Mouse (Mus musculus): ENCODE results near the gene Pld5. TPM values are rescaled to one million over a fixed set of nuclear protein-coding genes. Genes with fewer than 3 reads are reported as not detected.

Gene Pld5
- polyA plus RNA-seq, 1 experiment from 2014 or later: 0.06 TPM

GRCm38 (mm10) chr1:175967004-175967745, 307.9 kb downstream of the Pld5 start:
- Histone ChIP-seq H3K36me3 (ENCODE audit: control insufficient read depth, insufficient read depth) (no peaks in the 10 kb centered on the region), H3K27ac (ENCODE audit: low read length) (no peak overlapping the region), H3K9ac (ENCODE audit: low read depth, low read length) (no peak overlapping the region), H3K4me3 (ENCODE audit: low read depth, low read length) (no peak overlapping the region), H3K9me3 (replicated peaks; ENCODE audit: control insufficient read depth, low read length) (no peaks in the 10 kb centered on the region), H3K4me1 (ENCODE audit: control insufficient read depth, low read depth, low read length) (no peaks in the 10 kb centered on the region), H3K4me2 (ENCODE audit: low read depth, low read length) (no peak overlapping the region), H3K27me3 (ENCODE audit: control insufficient read depth, insufficient read depth, low read depth, low read length) (no peaks in the 10 kb centered on the region)
- WGBS (ENCODE audit: insufficient replicate concordance): 50% methylated on average over 5 of the region's 5 CpGs
- ATAC-seq (ENCODE audit: low read depth): no peak

GRCm38 (mm10) chr1:175961786-175962185, 313.3 kb downstream of the Pld5 start:
- Histone ChIP-seq H3K4me1 (ENCODE audit: control insufficient read depth, low read depth, low read length) (no peaks in the 10 kb centered on the region), H3K9me3 (replicated peaks; ENCODE audit: control insufficient read depth, low read length) (no peaks in the 10 kb centered on the region), H3K4me3 (ENCODE audit: low read depth, low read length) (no peak overlapping the region), H3K9ac (ENCODE audit: low read depth, low read length) (no peak overlapping the region), H3K4me2 (ENCODE audit: low read depth, low read length) (no peak overlapping the region), H3K27me3 (ENCODE audit: control insufficient read depth, insufficient read depth, low read depth, low read length) (no peaks in the 10 kb centered on the region), H3K27ac (ENCODE audit: low read length) (no peak overlapping the region), H3K36me3 (ENCODE audit: control insufficient read depth, insufficient read depth) (no peaks in the 10 kb centered on the region)
- ATAC-seq (ENCODE audit: low read depth): no peak
- WGBS (ENCODE audit: insufficient replicate concordance): 61% methylated on average over 2 of the region's 2 CpGs

GRCm38 (mm10) chr1:175950851-175951250, 324.3 kb downstream of the Pld5 start:
- H3K4me3 ChIP-seq (ENCODE audit: low read depth, low read length): no peak overlapping the region
- ATAC-seq (ENCODE audit: low read depth): no peak
- no peak overlapping the region for H3K4me2 ChIP-seq (ENCODE audit: low read depth, low read length)
- no peak overlapping the region for H3K9ac ChIP-seq (ENCODE audit: low read depth, low read length)
- no peaks in the 10 kb centered on the region for H3K9me3 ChIP-seq (replicated peaks; ENCODE audit: control insufficient read depth, low read length)
- no peaks in the 10 kb centered on the region for H3K36me3 ChIP-seq (ENCODE audit: control insufficient read depth, insufficient read depth)
- H3K27me3 ChIP-seq (ENCODE audit: control insufficient read depth, insufficient read depth, low read depth, low read length): no peaks in the 10 kb centered on the region
- 82% methylated on average over 2 of the region's 2 CpGs for WGBS (ENCODE audit: insufficient replicate concordance)
- no peak overlapping the region for H3K27ac ChIP-seq (ENCODE audit: low read length)
- no peaks in the 10 kb centered on the region for H3K4me1 ChIP-seq (ENCODE audit: control insufficient read depth, low read depth, low read length)

GRCm38 (mm10) chr1:175950421-175950820, 324.7 kb downstream of the Pld5 start:
- Histone ChIP-seq H3K4me2 (ENCODE audit: low read depth, low read length) (no peak overlapping the region), H3K4me3 (ENCODE audit: low read depth, low read length) (no peak overlapping the region), H3K27me3 (ENCODE audit: control insufficient read depth, insufficient read depth, low read depth, low read length) (no peaks in the 10 kb centered on the region), H3K9me3 (replicated peaks; ENCODE audit: control insufficient read depth, low read length) (no peaks in the 10 kb centered on the region), H3K9ac (ENCODE audit: low read depth, low read length) (no peak overlapping the region), H3K4me1 (ENCODE audit: control insufficient read depth, low read depth, low read length) (no peaks in the 10 kb centered on the region), H3K27ac (ENCODE audit: low read length) (no peak overlapping the region), H3K36me3 (ENCODE audit: control insufficient read depth, insufficient read depth) (no peaks in the 10 kb centered on the region)
- WGBS (ENCODE audit: insufficient replicate concordance): 67% methylated on average over 3 of the region's 3 CpGs
- ATAC-seq (ENCODE audit: low read depth): no peak

GRCm38 (mm10) chr1:175946718-175947315, 328.3 kb downstream of the Pld5 start:
- Histone ChIP-seq H3K9ac (ENCODE audit: low read depth, low read length) (no peak overlapping the region), H3K27me3 (ENCODE audit: control insufficient read depth, insufficient read depth, low read depth, low read length) (no peaks in the 10 kb centered on the region), H3K36me3 (ENCODE audit: control insufficient read depth, insufficient read depth) (no peaks in the 10 kb centered on the region), H3K27ac (ENCODE audit: low read length) (no peak overlapping the region), H3K9me3 (replicated peaks; ENCODE audit: control insufficient read depth, low read length) (no peaks in the 10 kb centered on the region), H3K4me3 (ENCODE audit: low read depth, low read length) (no peak overlapping the region), H3K4me2 (ENCODE audit: low read depth, low read length) (no peak overlapping the region), H3K4me1 (ENCODE audit: control insufficient read depth, low read depth, low read length) (no peaks in the 10 kb centered on the region)
- 49% methylated on average over 4 of the region's 4 CpGs for WGBS (ENCODE audit: insufficient replicate concordance)
- no peak for ATAC-seq (ENCODE audit: low read depth)

GRCm38 (mm10) chr1:175943168-175943567, 331.9 kb downstream of the Pld5 start:
- Histone ChIP-seq H3K4me2 (ENCODE audit: low read depth, low read length) (no peak overlapping the region), H3K4me3 (ENCODE audit: low read depth, low read length) (no peak overlapping the region), H3K4me1 (ENCODE audit: control insufficient read depth, low read depth, low read length) (no peaks in the 10 kb centered on the region), H3K27ac (ENCODE audit: low read length) (no peak overlapping the region), H3K9ac (ENCODE audit: low read depth, low read length) (no peak overlapping the region), H3K27me3 (ENCODE audit: control insufficient read depth, insufficient read depth, low read depth, low read length) (no peaks in the 10 kb centered on the region), H3K9me3 (replicated peaks; ENCODE audit: control insufficient read depth, low read length) (no peaks in the 10 kb centered on the region), H3K36me3 (ENCODE audit: control insufficient read depth, insufficient read depth) (no peaks in the 10 kb centered on the region)
- no peak for ATAC-seq (ENCODE audit: low read depth)
- WGBS (ENCODE audit: insufficient replicate concordance): 74% methylated on average over 7 of the region's 7 CpGs

GRCm38 (mm10) chr1:175938731-175939130, 336.4 kb downstream of the Pld5 start:
- H3K9ac ChIP-seq (ENCODE audit: low read depth, low read length): no peak overlapping the region
- H3K4me3 ChIP-seq (ENCODE audit: low read depth, low read length): no peak overlapping the region
- WGBS (ENCODE audit: insufficient replicate concordance): 75% methylated on average over 3 of the region's 3 CpGs
- no peak overlapping the region for H3K4me2 ChIP-seq (ENCODE audit: low read depth, low read length)
- H3K36me3 ChIP-seq (ENCODE audit: control insufficient read depth, insufficient read depth): no peaks in the 10 kb centered on the region
- no peaks in the 10 kb centered on the region for H3K9me3 ChIP-seq (replicated peaks; ENCODE audit: control insufficient read depth, low read length)
- no peaks in the 10 kb centered on the region for H3K27me3 ChIP-seq (ENCODE audit: control insufficient read depth, insufficient read depth, low read depth, low read length)
- no peak overlapping the region for H3K27ac ChIP-seq (ENCODE audit: low read length)
- ATAC-seq (ENCODE audit: low read depth): no peak
- H3K4me1 ChIP-seq (ENCODE audit: control insufficient read depth, low read depth, low read length): no peaks in the 10 kb centered on the region

- no peaks in the 10 kb centered on the region for H3K4me1 ChIP-seq (ENCODE audit: control insufficient read depth, low read depth, low read length)
- H3K36me3 ChIP-seq (ENCODE audit: control insufficient read depth, insufficient read depth): no peaks in the 10 kb centered on the region
- no peaks in the 10 kb centered on the region for H3K27me3 ChIP-seq (ENCODE audit: control insufficient read depth, insufficient read depth, low read depth, low read length)
- no peak overlapping the region for H3K4me3 ChIP-seq (ENCODE audit: low read depth, low read length)
- H3K9ac ChIP-seq (ENCODE audit: low read depth, low read length): no peak overlapping the region
- no peak overlapping the region for H3K27ac ChIP-seq (ENCODE audit: low read length)
- no peak overlapping the region for H3K4me2 ChIP-seq (ENCODE audit: low read depth, low read length)
- no peaks in the 10 kb centered on the region for H3K9me3 ChIP-seq (replicated peaks; ENCODE audit: control insufficient read depth, low read length)
- no peak for ATAC-seq (ENCODE audit: low read depth)
- 12% methylated on average over 11 of the region's 11 CpGs for WGBS (ENCODE audit: insufficient replicate concordance)
These were observed 338.8 kb downstream of the Pld5 start for GRCm38 (mm10) chr1:175936282-175936737.

GRCm38 (mm10) chr1:175931391-175931790, 343.7 kb downstream of the Pld5 start:
- Histone ChIP-seq H3K27me3 (ENCODE audit: control insufficient read depth, insufficient read depth, low read depth, low read length) (no peaks in the 10 kb centered on the region), H3K4me1 (ENCODE audit: control insufficient read depth, low read depth, low read length) (no peaks in the 10 kb centered on the region), H3K36me3 (ENCODE audit: control insufficient read depth, insufficient read depth) (no peaks in the 10 kb centered on the region), H3K9ac (ENCODE audit: low read depth, low read length) (no peak overlapping the region), H3K4me3 (ENCODE audit: low read depth, low read length) (no peak overlapping the region), H3K4me2 (ENCODE audit: low read depth, low read length) (no peak overlapping the region), H3K9me3 (replicated peaks; ENCODE audit: control insufficient read depth, low read length) (no peaks in the 10 kb centered on the region), H3K27ac (ENCODE audit: low read length) (no peak overlapping the region)
- 84% methylated on average over 5 of the region's 5 CpGs for WGBS (ENCODE audit: insufficient replicate concordance)
- no peak for ATAC-seq (ENCODE audit: low read depth)

Measured in liver, embryonic 16.5 days (tissue).